Mouse (Mus musculus) kidney, adult 18-20 months (tissue): ENCODE data around the gene Etl4.

Experiments used
- DNase-seq: peaks from one replicate; pipeline ENCODE4 v3.0.0; 2021

Etl4 gene

DNA sequence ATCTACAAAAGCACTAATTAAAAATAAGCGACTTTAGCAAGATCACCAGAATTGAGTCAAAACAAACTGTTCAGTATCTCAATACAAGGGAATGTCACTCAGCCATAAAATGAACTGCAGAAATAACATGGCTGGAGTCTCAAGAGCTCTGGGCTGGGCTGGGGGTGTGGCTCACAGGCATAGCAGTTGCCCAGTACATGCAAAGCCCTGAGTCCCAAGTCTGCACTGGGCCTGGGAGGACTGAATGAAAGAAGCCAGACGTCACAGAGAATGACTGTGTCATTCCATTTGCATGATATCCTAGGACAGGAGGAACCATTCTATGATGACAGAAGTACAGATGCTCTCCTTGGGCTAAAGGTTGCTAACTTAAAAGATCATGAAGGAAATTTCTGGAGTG lies 864.9 kb downstream of the Etl4 start:
- no peak for DNase-seq

GRCm38 (mm10) chr2:20776171-20776704 lies 866.7 kb downstream of the Etl4 start:
- DNase-seq, result no peak

DNA sequence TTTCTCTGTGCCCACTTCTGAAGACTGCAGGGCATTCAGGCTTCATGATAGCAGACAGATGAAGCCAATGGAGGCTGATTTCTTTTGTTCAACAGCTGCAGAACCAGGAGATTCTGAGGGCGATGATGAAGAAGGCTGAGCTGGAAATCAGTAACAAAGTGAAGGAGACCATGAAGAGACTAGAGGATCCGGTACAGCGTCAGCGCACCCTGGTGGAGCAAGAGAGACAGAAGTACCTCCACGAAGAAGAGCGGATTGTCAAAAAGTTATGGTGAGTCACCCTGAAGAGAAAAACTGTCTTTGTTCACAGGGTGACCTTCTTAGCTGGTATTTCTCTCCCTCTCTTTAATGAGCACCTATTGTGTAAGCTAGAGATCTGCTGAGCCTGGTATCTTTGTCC lies 868.4 kb downstream of the Etl4 start:
- peak; percentile 29 for DNase-seq

DNA sequence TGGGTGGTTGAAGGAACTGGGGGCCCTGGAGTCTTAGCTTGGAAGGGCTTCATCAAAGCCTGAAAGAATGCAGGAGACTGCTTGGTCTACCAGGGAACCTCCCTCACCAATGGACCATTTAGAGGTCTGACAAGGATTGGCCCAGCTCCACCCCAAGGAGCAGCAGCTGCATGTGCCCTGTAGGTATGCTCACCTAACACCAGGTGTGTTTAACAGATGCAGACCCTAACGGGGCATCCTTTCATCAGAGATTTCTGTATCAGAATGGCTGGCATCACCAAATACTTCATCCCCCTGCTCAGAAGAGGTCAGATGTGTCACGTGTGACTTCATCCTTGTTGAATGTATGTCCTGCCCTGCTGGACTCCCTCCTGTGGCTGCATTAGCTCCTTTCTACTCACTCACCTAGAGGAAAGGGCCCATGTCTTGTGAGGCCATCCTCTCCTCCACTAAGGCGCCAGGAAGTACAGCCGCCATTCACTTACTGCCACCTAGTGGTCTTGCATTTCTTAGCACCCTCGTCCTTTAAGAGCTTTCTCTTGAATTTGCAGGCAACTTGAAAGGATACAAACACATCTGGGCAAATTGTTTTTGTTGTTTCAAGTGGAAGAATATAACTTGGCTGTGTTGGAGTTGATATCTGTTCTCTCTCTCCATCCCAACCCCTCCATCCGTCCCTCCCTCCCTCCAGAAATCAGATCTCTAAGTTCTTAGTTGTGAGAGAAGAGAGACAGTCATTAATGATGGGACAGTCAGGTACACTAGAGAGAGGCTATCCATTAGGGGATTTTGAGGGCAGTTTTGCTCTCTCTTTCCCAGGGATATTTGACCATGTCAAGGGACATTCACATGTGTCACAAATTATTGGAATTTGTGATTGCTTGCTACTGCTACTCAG lies 870.2 kb downstream of the Etl4 start:
- peak; percentile 43 for DNase-seq

DNA sequence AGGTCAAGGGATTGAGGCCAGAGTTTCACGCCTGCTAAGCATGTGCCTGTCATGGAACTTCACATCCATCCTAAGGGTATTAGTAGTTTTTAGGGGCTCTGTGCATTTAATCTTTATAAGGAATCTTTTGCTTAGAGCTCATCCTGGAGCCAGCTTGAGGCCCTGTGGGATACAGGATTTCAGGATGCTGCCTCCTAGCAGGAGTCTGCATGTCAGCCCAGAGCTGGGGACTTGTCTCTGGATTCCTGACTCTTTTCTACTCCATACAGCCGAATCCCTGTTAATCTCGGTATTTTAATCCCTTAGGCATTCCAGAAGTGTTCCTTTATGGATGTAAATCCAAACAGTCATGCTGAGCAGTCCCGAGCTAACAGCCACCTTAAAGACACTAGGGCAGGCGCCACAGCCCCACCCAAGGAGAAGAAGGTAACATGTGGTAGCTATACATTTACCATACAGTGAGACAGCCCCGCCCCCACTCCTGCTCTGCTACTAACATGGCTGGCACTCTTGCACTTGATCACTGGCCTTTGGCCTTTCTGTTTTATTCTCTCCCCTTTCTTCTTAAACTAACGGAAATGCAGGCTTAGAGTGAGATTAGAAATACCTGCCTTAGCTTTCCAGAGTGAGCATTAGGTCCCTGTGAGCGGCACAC lies 891.8 kb downstream of the Etl4 start:
- DNase-seq, result no peak

DNA sequence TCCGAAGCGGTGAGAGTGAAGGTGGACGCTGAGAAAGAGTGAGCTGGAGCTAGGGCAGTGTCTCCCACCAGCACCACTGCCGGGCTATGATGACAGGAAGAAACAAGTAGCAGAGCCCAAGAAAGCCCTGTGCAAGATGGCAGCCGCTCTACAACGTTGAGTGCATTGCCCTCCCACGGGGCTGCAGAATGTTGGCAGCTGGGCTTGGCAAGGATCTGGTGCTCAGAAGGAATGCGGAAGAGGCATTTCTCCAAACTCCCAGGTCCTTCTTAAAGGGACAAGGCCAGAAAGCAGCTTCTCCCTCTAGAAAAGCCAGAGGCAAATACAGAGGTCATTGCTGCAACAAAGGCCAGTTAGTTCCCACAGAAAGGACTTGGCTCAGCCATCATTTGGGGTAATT lies 901.9 kb downstream of the Etl4 start:
- peak; percentile 20 for DNase-seq

DNA sequence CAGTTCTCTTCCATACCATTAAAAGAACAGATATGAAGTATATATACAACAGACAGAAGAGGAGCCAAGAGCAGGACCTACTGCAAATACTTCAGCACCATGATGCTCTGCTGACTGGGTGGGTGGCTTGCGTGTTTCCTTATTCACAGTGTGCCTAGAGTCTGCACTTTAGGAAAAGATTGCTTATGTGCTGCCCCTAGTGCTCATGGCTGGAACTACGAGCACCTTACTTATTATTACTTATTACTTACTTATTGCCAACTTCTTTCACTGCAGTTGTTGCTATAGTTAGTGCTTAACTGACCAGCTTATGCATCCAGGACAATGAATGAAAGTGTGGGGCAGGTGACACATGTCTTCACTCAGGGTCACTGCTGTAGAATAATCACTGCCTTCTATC lies 904.4 kb downstream of the Etl4 start:
- no peak for DNase-seq

DNA sequence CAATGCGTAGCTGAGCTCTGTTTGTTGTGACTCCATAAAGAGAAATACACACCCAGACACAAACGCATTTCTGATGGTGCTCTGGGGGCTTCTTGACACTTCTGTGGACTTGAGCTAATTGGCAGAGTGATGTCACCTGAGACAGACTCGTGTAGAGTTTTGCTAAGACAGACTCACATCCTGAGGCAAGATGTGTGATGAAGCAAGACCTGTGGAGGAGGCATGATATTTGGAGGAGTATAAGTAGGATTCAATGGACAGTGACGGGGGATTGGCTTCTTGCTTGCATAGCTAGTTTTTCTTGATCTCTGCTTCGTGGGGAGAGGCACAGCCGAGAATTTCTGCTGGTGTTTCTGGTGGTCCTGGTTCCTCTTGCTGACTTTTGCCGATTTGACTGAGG lies 908.6 kb downstream of the Etl4 start:
- DNase-seq, result no peak

DNA sequence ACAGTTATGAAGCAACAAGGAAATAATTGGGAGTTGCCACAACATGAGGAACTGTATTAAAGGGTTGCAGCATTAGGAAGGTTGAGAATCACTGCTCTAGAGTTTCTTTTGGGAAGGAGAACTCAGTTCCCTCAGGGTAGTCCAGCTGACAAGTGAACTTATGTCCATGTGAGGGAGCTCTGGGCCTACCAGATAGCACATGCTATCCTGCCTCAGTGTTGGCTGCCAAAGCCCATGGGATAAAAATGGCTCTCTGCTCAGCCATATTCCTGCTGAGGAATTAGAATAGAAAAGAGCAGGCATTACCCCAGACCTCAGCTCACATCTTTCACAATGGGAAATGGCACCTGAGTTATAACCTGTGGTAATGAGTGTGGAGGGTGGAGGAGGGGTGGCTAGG lies 916.7 kb downstream of the Etl4 start:
- DNase-seq, result no peak

DNA sequence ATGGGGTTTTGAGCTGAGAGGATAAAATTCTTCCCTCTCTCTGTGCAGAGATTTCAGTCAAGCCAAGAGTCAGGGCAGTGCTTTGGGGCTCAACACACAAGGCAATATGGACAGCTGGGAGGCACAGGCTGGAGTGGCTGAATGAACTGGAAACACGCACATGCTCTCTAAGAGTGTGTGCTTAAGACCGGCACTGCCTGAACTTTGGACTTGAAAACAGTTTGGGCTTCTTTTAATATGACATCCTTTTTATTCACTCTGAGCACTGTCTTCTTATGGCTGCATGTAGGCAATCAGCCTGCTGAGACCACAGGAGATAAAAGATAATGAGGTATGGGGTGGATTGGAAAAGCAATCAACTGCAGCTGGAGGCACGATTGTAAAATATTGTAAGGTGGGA lies 921.3 kb downstream of the Etl4 start:
- no peak for DNase-seq

DNA sequence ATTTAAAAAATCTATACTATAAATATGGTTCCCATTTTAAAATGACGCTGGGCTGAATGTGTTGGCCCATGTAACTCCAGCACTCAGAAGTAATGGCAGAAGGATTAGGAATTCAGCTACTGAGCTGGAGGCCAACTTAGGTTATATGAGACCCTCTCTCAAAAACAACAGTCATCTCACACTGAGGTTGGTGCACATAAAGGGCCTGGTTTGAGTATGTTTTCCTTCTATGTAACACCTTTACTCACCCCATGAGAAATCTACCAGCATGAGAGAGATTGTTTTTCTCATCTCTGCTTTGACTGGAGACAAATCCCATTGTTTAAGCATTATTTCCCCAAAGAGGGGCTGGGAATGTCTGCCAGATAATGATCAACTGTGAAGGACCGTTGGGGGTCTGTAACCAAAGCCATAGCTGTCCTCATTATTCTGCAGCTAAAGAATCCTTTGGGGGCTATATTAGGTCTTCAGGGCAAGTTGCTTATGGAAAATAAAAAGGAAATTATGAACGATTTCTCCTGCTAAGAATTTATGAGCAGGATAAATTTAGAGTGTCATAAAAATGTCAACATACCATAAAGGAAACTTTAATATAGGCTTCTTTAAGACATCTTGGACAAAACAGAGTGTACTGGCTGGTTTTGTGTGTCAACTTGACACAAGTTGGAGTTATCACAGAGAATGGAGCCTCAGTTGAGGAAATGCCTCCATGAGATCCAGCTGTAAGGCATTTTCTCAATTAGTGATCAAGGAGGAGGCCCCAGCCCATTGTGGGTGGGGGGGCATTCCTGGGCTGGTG lies 922.2 kb downstream of the Etl4 start:
- DNase-seq, result no peak

GRCm38 (mm10) chr2:20849346-20849745 lies 939.8 kb downstream of the Etl4 start:
- DNase-seq, result no peak
